In genomic region chr10:80693401-80694045, GRCm38 (mm10) we compare ENCODE assay signal across 12 mouse cellular contexts. TPM values are rescaled to one million over a fixed set of nuclear protein-coding genes. Genes with fewer than 3 reads are reported as not detected.
DNase-seq lines count a peak whose midpoint lies in the region; ATAC-seq and TF ChIP-seq lines count a peak whose summit lies in the region.
"Had no signal": no experiment of that assay in that cellular context is flagged by ENCODE, and none has a peak within 500 bp of the region (broad histone marks: within the 10 kb centered on the region; RNA-seq: fewer than 3 reads in every experiment).

No protein-coding gene starts in this region.

- no peaks in the 10 kb centered on the region for H3K27me3 ChIP-seq in heart, postnatal 0 days (ENCODE audit: control insufficient read depth, insufficient read depth, low read length)
- no peaks in the 10 kb centered on the region for H3K27me3 ChIP-seq in neural tube, embryonic 12.5 days (replicated peaks)
- H3K27me3 ChIP-seq: midbrain, embryonic 12.5 days; neural tube, embryonic 15.5 days had no signal

- H3K27ac ChIP-seq in heart, postnatal 0 days (ENCODE audit: low read depth), result peak overlapping the region; percentile 20; the same call in 1 of the 2 replicates
- H3K27ac ChIP-seq in neural tube, embryonic 12.5 days, result no peak overlapping the region
- 0 out of 2 replicates have a peak overlapping the region, but pooled peaks have one; percentile 42 for H3K27ac ChIP-seq in cortical plate, adult 2 months (ENCODE audit: insufficient read depth, low read length)
- H3K27ac ChIP-seq: hindbrain, embryonic 10.5 days; midbrain, embryonic 12.5 days; neural tube, embryonic 15.5 days had no signal

- no peaks in the 10 kb centered on the region for H3K9me3 ChIP-seq in heart, postnatal 0 days (replicated peaks; ENCODE audit: control insufficient read depth, low read length)
- no peaks in the 10 kb centered on the region for H3K9me3 ChIP-seq in neural tube, embryonic 12.5 days
- H3K9me3 ChIP-seq: hindbrain, embryonic 10.5 days; midbrain, embryonic 12.5 days; neural tube, embryonic 15.5 days had no signal

- TF ChIP-seq POLR2A in cortical plate, adult 2 months (IDR thresholded peaks at IDR 0.05; ENCODE audit: extremely low read depth, insufficient read depth, low read length), result no peak

- no peak overlapping the region for H3K9ac ChIP-seq in heart, postnatal 0 days (replicated peaks; ENCODE audit: low read depth, low read length)
- 0 out of 2 replicates have a peak overlapping the region, but pooled peaks have one; percentile 6 for H3K9ac ChIP-seq in neural tube, embryonic 12.5 days
- H3K9ac ChIP-seq: midbrain, embryonic 12.5 days; neural tube, embryonic 15.5 days had no signal

- peaks cover 12% of the 10 kb centered on the region; the same call in 1 of the 2 replicates for H3K4me1 ChIP-seq in heart, postnatal 0 days (ENCODE audit: control insufficient read depth, insufficient read depth)
- H3K4me1 ChIP-seq in neural tube, embryonic 12.5 days, result no peaks in the 10 kb centered on the region
- no peaks in the 10 kb centered on the region for H3K4me1 ChIP-seq in cortical plate, adult 2 months (ENCODE audit: control insufficient read depth, insufficient read depth, low read length)
- H3K4me1 ChIP-seq: midbrain, embryonic 12.5 days had no signal

- no peak for ATAC-seq in heart, postnatal 0 days (ENCODE audit: insufficient read depth, low read depth)
- ATAC-seq in neural tube, embryonic 12.5 days (ENCODE audit: low FRiP score, low read depth), result no peak

- TF ChIP-seq EP300 in heart, postnatal 0 days (IDR thresholded peaks at IDR 0.05; ENCODE audit: low read depth), result no peak

- H3K4me2 ChIP-seq in heart, postnatal 0 days (ENCODE audit: low read depth, low read length), result no peak overlapping the region
- no peak overlapping the region for H3K4me2 ChIP-seq in neural tube, embryonic 12.5 days (replicated peaks)
- H3K4me2 ChIP-seq: midbrain, embryonic 12.5 days; neural tube, embryonic 15.5 days had no signal

- H3K36me3 ChIP-seq in heart, postnatal 0 days (replicated peaks; ENCODE audit: control insufficient read depth, insufficient read depth, low read length), result peaks cover 36% of the 10 kb centered on the region
- H3K36me3 ChIP-seq in neural tube, embryonic 12.5 days, result peaks cover 39% of the 10 kb centered on the region

- 82% methylated on average over 12 of the region's 12 CpGs for WGBS in heart, postnatal 0 days
- WGBS in neural tube, embryonic 12.5 days, result 94% methylated on average over 12 of the region's 12 CpGs

- no peak overlapping the region for H3K4me3 ChIP-seq in heart, postnatal 0 days (ENCODE audit: low read depth, low read length)
- no peak overlapping the region for H3K4me3 ChIP-seq in neural tube, embryonic 12.5 days
- no peak overlapping the region for H3K4me3 ChIP-seq in cortical plate, adult 2 months (ENCODE audit: insufficient read depth, low read length)
- H3K4me3 ChIP-seq: hindbrain, embryonic 10.5 days; midbrain, embryonic 12.5 days; neural tube, embryonic 15.5 days had no signal

- no peak for TF ChIP-seq CTCF in heart, postnatal 0 days (IDR thresholded peaks at IDR 0.05; ENCODE audit: low read depth)
- TF ChIP-seq CTCF in cortical plate, adult 2 months (IDR thresholded peaks at IDR 0.05; ENCODE audit: extremely low read depth, insufficient read depth, low read length), result no peak

- no peak for DNase-seq in heart, postnatal 0 days (ENCODE audit: low spot score)
- no peak for DNase-seq in heart, adult 18-20 months
- DNase-seq in neural tube, embryonic 10.5 days (ENCODE audit: extremely low spot score, low spot score), result no peak
- DNase-seq in natural killer cell, adult 2 months (ENCODE audit: low spot score in 2 of 2), result peak; percentile 73 to 85
- no peak for DNase-seq in left cerebral cortex, adult 18-20 months (ENCODE audit: low spot score in 2 of 2)
- DNase-seq: lung, adult 2 months; right cerebral cortex, postnatal 25 days had no signal

RNA-seq across cellular contexts. Expression of gene Mob3a, which starts 8.3 kb away (rescaled TPM):
- total RNA-seq in heart, postnatal 0 days (2014; rRNA removed; ENCODE audit: low replicate concordance), result 15.0 and 15.6 TPM in 2 replicates
- 10.8 and 11.5 TPM in 2 replicates for polyA plus RNA-seq in heart, postnatal 0 days (2015; fragmentation: Nextera tagmentation; extraction: Ambion mirVana)
- total RNA-seq in heart, adult 18-20 months (2021), result 1 to 10 TPM; 7.5 to 8.0 TPM
- 59.4 and 61.5 TPM in 2 replicates for polyA plus RNA-seq in neural tube, embryonic 12.5 days (2016; fragmentation: Nextera tagmentation; extraction: Ambion mirVana)
- polyA plus RNA-seq in cortical plate, adult 2 months (2012; rRNA removed), result 7.9 and 9.4 TPM in 2 replicates
- total RNA-seq in left cerebral cortex, adult 18-20 months (2021), result 10 to 100 TPM; 17.1 to 17.2 TPM

RNA-seq across cellular contexts. Expression of gene Izumo4, which starts 8.5 kb away (rescaled TPM):
- total RNA-seq in heart, postnatal 0 days (2014; rRNA removed; ENCODE audit: low replicate concordance), result 6.6 and 6.9 TPM in 2 replicates
- 3.6 and 7.3 TPM in 2 replicates for polyA plus RNA-seq in heart, postnatal 0 days (2015; fragmentation: Nextera tagmentation; extraction: Ambion mirVana)
- 1 to 10 TPM; 2.5 to 2.6 TPM for total RNA-seq in heart, adult 18-20 months (2021)
- polyA plus RNA-seq in neural tube, embryonic 12.5 days (2016; fragmentation: Nextera tagmentation; extraction: Ambion mirVana), result 28.6 and 29.3 TPM in 2 replicates
- polyA plus RNA-seq in cortical plate, adult 2 months (2012; rRNA removed), result 111 and 118 TPM in 2 replicates
- total RNA-seq in left cerebral cortex, adult 18-20 months (2021), result 10 to 100 TPM; 42.6 to 45.2 TPM

RNA-seq across cellular contexts. Expression of gene Mknk2, which starts 15.6 kb away (rescaled TPM):
- total RNA-seq in heart, postnatal 0 days (2014; rRNA removed; ENCODE audit: low replicate concordance), result 150 and 174 TPM in 2 replicates
- 76.9 and 78.3 TPM in 2 replicates for polyA plus RNA-seq in heart, postnatal 0 days (2015; fragmentation: Nextera tagmentation; extraction: Ambion mirVana)
- total RNA-seq in heart, adult 18-20 months (2021), result 100 to 1,000 TPM; 185 to 204 TPM
- 86.5 and 88.5 TPM in 2 replicates for polyA plus RNA-seq in neural tube, embryonic 12.5 days (2016; fragmentation: Nextera tagmentation; extraction: Ambion mirVana)
- polyA plus RNA-seq in cortical plate, adult 2 months (2012; rRNA removed), result 47.1 and 54.0 TPM in 2 replicates
- 10 to 100 TPM; 43.3 to 47.7 TPM for total RNA-seq in left cerebral cortex, adult 18-20 months (2021)

RNA-seq across cellular contexts. Expression of gene Btbd2, which starts 36.7 kb away (rescaled TPM):
- total RNA-seq in heart, postnatal 0 days (2014; rRNA removed; ENCODE audit: low replicate concordance), result 92.2 and 108 TPM in 2 replicates
- polyA plus RNA-seq in heart, postnatal 0 days (2015; fragmentation: Nextera tagmentation; extraction: Ambion mirVana), result 36.7 and 40.6 TPM in 2 replicates
- 10 to 100 TPM; 43.2 to 46.1 TPM for total RNA-seq in heart, adult 18-20 months (2021)
- polyA plus RNA-seq in neural tube, embryonic 12.5 days (2016; fragmentation: Nextera tagmentation; extraction: Ambion mirVana), result 92.8 and 100 TPM in 2 replicates
- 98.8 and 102 TPM in 2 replicates for polyA plus RNA-seq in cortical plate, adult 2 months (2012; rRNA removed)
- total RNA-seq in left cerebral cortex, adult 18-20 months (2021), result 10 to 100 TPM; 87.6 to 93.8 TPM

RNA-seq across cellular contexts. Expression of gene Ap3d1, which starts 48.5 kb away (rescaled TPM):
- 72.7 and 77.9 TPM in 2 replicates for total RNA-seq in heart, postnatal 0 days (2014; rRNA removed; ENCODE audit: low replicate concordance)
- polyA plus RNA-seq in heart, postnatal 0 days (2015; fragmentation: Nextera tagmentation; extraction: Ambion mirVana), result 31.6 and 34.3 TPM in 2 replicates
- 10 to 100 TPM; 42.3 to 45.0 TPM for total RNA-seq in heart, adult 18-20 months (2021)
- polyA plus RNA-seq in neural tube, embryonic 12.5 days (2016; fragmentation: Nextera tagmentation; extraction: Ambion mirVana), result 93.9 and 95.1 TPM in 2 replicates
- 157 and 159 TPM in 2 replicates for polyA plus RNA-seq in cortical plate, adult 2 months (2012; rRNA removed)
- total RNA-seq in left cerebral cortex, adult 18-20 months (2021), result 100 to 1,000 TPM; 140 to 153 TPM

Comparison
In these comparisons a context has a peak if more than half of its experiments do, and no peak if none do; other contexts are left out.
1. DNase-seq: peak in natural killer cell, adult 2 months (2 of 2); none in heart, postnatal 0 days (single experiment), heart, adult 18-20 months (0 of 2), neural tube, embryonic 10.5 days (single experiment) and left cerebral cortex, adult 18-20 months (0 of 2).